Mouse (Mus musculus) embryonic fibroblast, embryonic 13.5 days (primary cell): ENCODE data around the gene Gm20388.

Experiments
- CTCF ChIP-seq: IDR thresholded peaks from 2 replicates; pipeline ENCODE4 v1.5.1; 2011; ENCODE audit warnings: mild to moderate bottlenecking, control low read depth, low read length, moderate library complexity, borderline replicate concordance; ENCODE audit not compliant: insufficient read depth
- POLR2A ChIP-seq: IDR thresholded peaks from 2 replicates; pipeline ENCODE4 v1.6.1; 2011; ENCODE audit warnings: low read depth, mild to moderate bottlenecking, control low read depth, low read length, moderate library complexity

GRCm38 (mm10) chr8:120285033-120285432 is 374.4 kb downstream of the Gm20388 start:
- TF ChIP-seq CTCF (no peak), POLR2A (no peak)
